Mouse (Mus musculus): Measurements from ENCODE around the gene Vwa3a.

GRCm38 (mm10) chr7:120843037-120843621 is 104.0 kb downstream of the Vwa3a start:
- TF ChIP-seq CTCF (conservative IDR thresholded peaks at IDR 0.05; ENCODE audit: insufficient read depth, insufficient read length, low read depth, low read length): no peak
- no peak for TF ChIP-seq POLR2A (IDR thresholded peaks at IDR 0.05; ENCODE audit: low read depth, low read length)
